ENCODE assay signal across 12 mouse cellular contexts in genomic region chr3:145365227-145365626, GRCm38 (mm10).
A peak's percentile ranks its signal among the peaks of the same experiment; 100 is the strongest.
DNase-seq lines count a peak whose midpoint lies in the region; ATAC-seq and TF ChIP-seq lines count a peak whose summit lies in the region.
"Had no signal": no experiment of that assay in that cellular context is flagged by ENCODE, and none has a peak within 500 bp of the region (broad histone marks: within the 10 kb centered on the region; RNA-seq: fewer than 3 reads in every experiment).

No protein-coding gene starts in this region.

- no peak overlapping the region for H3K9ac ChIP-seq in hindbrain, postnatal 0 days (replicated peaks; ENCODE audit: low read length)
- no peak overlapping the region for H3K9ac ChIP-seq in hindbrain, embryonic 12.5 days

- DNase-seq in cerebellum, adult 9-10 months, result peak; percentile 1
- no peak for DNase-seq in cerebellum, adult 8-10 months
- DNase-seq in hindbrain, postnatal 0 days (ENCODE audit: low spot score), result no peak
- peak; percentile 7 for DNase-seq in lung, postnatal 14 days
- no peak for DNase-seq in lung, adult 2 months
- DNase-seq in retina, embryonic 14.5 days (ENCODE audit: low spot score), result peak; percentile 43
- no peak for DNase-seq in right cerebral cortex, adult 2 months (ENCODE audit: low spot score in 2 of 2)
- DNase-seq: B cell, adult 2 months; thymus, postnatal 4 days had no signal

- no peak overlapping the region for H3K4me3 ChIP-seq in hindbrain, postnatal 0 days (ENCODE audit: low read length)
- no peak overlapping the region for H3K4me3 ChIP-seq in hindbrain, embryonic 12.5 days
- no peak overlapping the region for H3K4me3 ChIP-seq in lung, adult 2 months (replicated peaks; ENCODE audit: extremely low read depth, low read depth, low read length)
- H3K4me3 ChIP-seq: myocyte had no signal

- no peaks in the 10 kb centered on the region for H3K27me3 ChIP-seq in hindbrain, postnatal 0 days (ENCODE audit: insufficient read depth, low read length)
- no peaks in the 10 kb centered on the region for H3K27me3 ChIP-seq in hindbrain, embryonic 12.5 days

- H3K36me3 ChIP-seq in hindbrain, postnatal 0 days (ENCODE audit: insufficient read depth, low read length), result no peaks in the 10 kb centered on the region
- no peaks in the 10 kb centered on the region for H3K36me3 ChIP-seq in hindbrain, embryonic 12.5 days

- no peaks in the 10 kb centered on the region for H3K9me3 ChIP-seq in hindbrain, postnatal 0 days (ENCODE audit: low read length)
- H3K9me3 ChIP-seq in hindbrain, embryonic 12.5 days (replicated peaks), result no peaks in the 10 kb centered on the region

- no peak for ATAC-seq in hindbrain, postnatal 0 days
- ATAC-seq in hindbrain, embryonic 12.5 days (ENCODE audit: low FRiP score), result no peak
- ATAC-seq: activated CD4-positive, CD25-positive, alpha-beta regulatory T cell, adult 4 months had no signal

- TF ChIP-seq CTCF in hindbrain, postnatal 0 days (IDR thresholded peaks at IDR 0.05; ENCODE audit: low read depth), result peak; percentile 35; the same call in 1 of the 2 replicates
- no peak for TF ChIP-seq CTCF in lung, adult 2 months (IDR thresholded peaks at IDR 0.05; ENCODE audit: insufficient read depth, low read length)

- 51% methylated on average over 3 of the region's 3 CpGs for WGBS in hindbrain, postnatal 0 days
- WGBS in hindbrain, embryonic 12.5 days, result 46% methylated on average over 3 of the region's 3 CpGs
- WGBS in lung, adult 2 months, result 31% methylated on average over 3 of the region's 3 CpGs

- no peaks in the 10 kb centered on the region for H3K4me1 ChIP-seq in hindbrain, postnatal 0 days (ENCODE audit: insufficient read depth, low read length)
- H3K4me1 ChIP-seq in hindbrain, embryonic 12.5 days, result no peaks in the 10 kb centered on the region
- H3K4me1 ChIP-seq in lung, adult 2 months (ENCODE audit: control insufficient read depth, insufficient read depth, low read length), result no peaks in the 10 kb centered on the region

- no peak overlapping the region for H3K27ac ChIP-seq in hindbrain, postnatal 0 days
- no peak overlapping the region for H3K27ac ChIP-seq in hindbrain, embryonic 12.5 days

- no peak for TF ChIP-seq POLR2A in lung, adult 2 months (IDR thresholded peaks at IDR 0.05; ENCODE audit: borderline replicate concordance, extremely low read depth, low read depth, low read length)

- no peak overlapping the region for H3K4me2 ChIP-seq in hindbrain, postnatal 0 days (ENCODE audit: low read depth, low read length)
- no peak overlapping the region for H3K4me2 ChIP-seq in hindbrain, embryonic 12.5 days (replicated peaks)

Comparison
In these comparisons a context has a peak if more than half of its experiments do, and no peak if none do; other contexts are left out.
1. DNase-seq: peak in cerebellum, adult 9-10 months (single experiment), lung, postnatal 14 days (single experiment) and retina, embryonic 14.5 days (single experiment); none in cerebellum, adult 8-10 months (single experiment), hindbrain, postnatal 0 days (single experiment), lung, adult 2 months (single experiment) and right cerebral cortex, adult 2 months (0 of 2).